Comparison of ENCODE assay signal across 10 mouse cellular contexts in the genomic region with DNA sequence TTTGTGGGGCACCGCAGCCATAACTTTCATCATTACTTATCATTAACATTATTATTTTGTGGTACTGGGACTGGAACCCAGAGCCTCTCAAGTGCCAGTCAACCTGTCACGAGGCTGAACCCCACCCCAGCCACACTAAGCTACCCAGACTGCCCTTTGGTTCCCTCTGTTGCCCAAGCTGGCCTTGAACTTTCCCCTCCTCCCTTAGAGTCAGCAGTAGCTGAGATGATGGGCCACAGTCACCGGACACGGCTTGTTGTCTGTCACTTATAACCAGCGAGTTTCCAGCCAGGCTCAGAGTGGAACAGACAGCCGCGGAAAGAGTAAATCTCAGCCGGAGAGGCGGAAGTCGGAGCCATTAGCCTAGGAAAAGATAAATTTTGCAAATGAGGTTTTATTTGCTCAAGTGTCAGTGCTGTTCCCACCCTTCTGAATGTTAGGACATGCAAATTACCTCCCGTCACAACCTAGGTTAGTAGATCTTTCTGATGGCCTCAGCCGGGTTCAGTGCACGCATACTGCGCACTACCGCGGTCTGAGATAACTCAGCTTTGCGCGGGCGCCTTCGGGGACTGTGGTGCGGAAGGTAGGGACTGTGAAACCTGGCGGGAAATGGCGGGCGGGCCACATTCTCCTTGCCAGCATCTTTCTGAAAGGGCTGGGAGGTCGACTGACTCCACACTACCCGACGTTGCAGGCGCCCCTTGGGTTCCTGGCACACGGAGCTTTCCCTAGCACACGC.
A peak's percentile ranks its signal among the peaks of the same experiment; 100 is the strongest.
DNase-seq lines count a peak whose midpoint lies in the region; ATAC-seq and TF ChIP-seq lines count a peak whose summit lies in the region.
"Had no signal": no experiment of that assay in that cellular context is flagged by ENCODE, and none has a peak within 500 bp of the region (broad histone marks: within the 10 kb centered on the region; RNA-seq: fewer than 3 reads in every experiment).

No protein-coding gene starts in this region.

- H3K4me2 ChIP-seq in lung, embryonic 14.5 days, result peak overlapping the region; percentile 59
- H3K4me2 ChIP-seq in forebrain, postnatal 0 days (ENCODE audit: low read depth), result peak overlapping the region; percentile 25
- peak overlapping the region; percentile 55 for H3K4me2 ChIP-seq in liver, embryonic 11.5 days
- peak overlapping the region; percentile 50 for H3K4me2 ChIP-seq in stomach, embryonic 15.5 days

- no peak overlapping the region for H3K9ac ChIP-seq in lung, embryonic 14.5 days
- no peak overlapping the region for H3K9ac ChIP-seq in forebrain, postnatal 0 days
- H3K9ac ChIP-seq in liver, embryonic 11.5 days (ENCODE audit: low read depth, low read length), result no peak overlapping the region
- H3K9ac ChIP-seq in stomach, embryonic 15.5 days, result no peak overlapping the region

- H3K9me3 ChIP-seq in lung, embryonic 14.5 days (ENCODE audit: low read depth, low read length), result peaks cover 5% of the 10 kb centered on the region; the same call in 1 of the 2 replicates
- H3K9me3 ChIP-seq in forebrain, postnatal 0 days (ENCODE audit: low read length), result no peaks in the 10 kb centered on the region
- peaks cover 9% of the 10 kb centered on the region; the same call in 1 of the 2 replicates for H3K9me3 ChIP-seq in liver, embryonic 11.5 days (ENCODE audit: control insufficient read depth, low read length)
- 0 out of 2 replicates have a peak, but pooled peaks cover 5% of the 10 kb centered on the region for H3K9me3 ChIP-seq in stomach, embryonic 15.5 days

- peak overlapping the region; percentile 27 for H3K4me3 ChIP-seq in lung, embryonic 14.5 days (ENCODE audit: low read depth, low read length)
- H3K4me3 ChIP-seq in forebrain, postnatal 0 days (ENCODE audit: low read depth, low read length), result 0 out of 2 replicates have a peak overlapping the region, but pooled peaks have one; percentile 13
- peak overlapping the region; percentile 28 for H3K4me3 ChIP-seq in liver, embryonic 11.5 days (ENCODE audit: low read depth, low read length)
- H3K4me3 ChIP-seq in stomach, embryonic 15.5 days (replicated peaks), result peak overlapping the region; percentile 31
- H3K4me3 ChIP-seq: left cerebral cortex, adult 2 months had no signal

- H3K27me3 ChIP-seq in lung, embryonic 14.5 days (ENCODE audit: insufficient read depth, low read length), result peaks cover 35% of the 10 kb centered on the region
- peaks cover 12% of the 10 kb centered on the region for H3K27me3 ChIP-seq in forebrain, postnatal 0 days (ENCODE audit: insufficient read depth, low read length)
- H3K27me3 ChIP-seq in liver, embryonic 11.5 days (replicated peaks; ENCODE audit: control insufficient read depth, insufficient read depth, low read length), result peaks cover 43% of the 10 kb centered on the region
- H3K27me3 ChIP-seq in stomach, embryonic 15.5 days (replicated peaks), result peaks cover 25% of the 10 kb centered on the region

- H3K4me1 ChIP-seq in lung, embryonic 14.5 days (ENCODE audit: insufficient read depth), result 0 out of 2 replicates have a peak, but pooled peaks cover 5% of the 10 kb centered on the region
- H3K4me1 ChIP-seq in forebrain, postnatal 0 days (ENCODE audit: insufficient read depth), result 0 out of 2 replicates have a peak, but pooled peaks cover 6% of the 10 kb centered on the region
- H3K4me1 ChIP-seq in liver, embryonic 11.5 days (replicated peaks; ENCODE audit: control insufficient read depth, insufficient read depth, low read length), result no peaks in the 10 kb centered on the region; the same call in 1 of the 2 replicates
- H3K4me1 ChIP-seq in stomach, embryonic 15.5 days, result peaks cover 9% of the 10 kb centered on the region

- peak; percentile 56 for DNase-seq in lung, embryonic 14.5 days
- no peak for DNase-seq in lung, postnatal 14 days
- no peak for DNase-seq in forebrain, postnatal 0 days
- no peak for DNase-seq in liver, embryonic 11.5 days (ENCODE audit: low spot score)
- no peak for DNase-seq in left cerebral cortex, postnatal 4 days
- DNase-seq in T-cell, adult 2 months (ENCODE audit: low spot score), result no peak
- DNase-seq: right cerebral cortex, adult 18-20 months had no signal

- no peak for TF ChIP-seq CTCF in lung, embryonic 14.5 days (IDR thresholded peaks at IDR 0.05; ENCODE audit: low read depth)
- no peak for TF ChIP-seq CTCF in forebrain, postnatal 0 days (IDR thresholded peaks at IDR 0.05; ENCODE audit: low read depth)

- WGBS in lung, embryonic 14.5 days, result 21% methylated on average over 30 of the region's 30 CpGs
- 39% methylated on average over 30 of the region's 30 CpGs for WGBS in forebrain, postnatal 0 days
- 21% methylated on average over 30 of the region's 30 CpGs for WGBS in liver, embryonic 11.5 days
- 23% methylated on average over 30 of the region's 30 CpGs for WGBS in stomach, embryonic 15.5 days

- intact Hi-C loops in left cerebral cortex, postnatal 4 days (cut with DNase I), result no loop called here

- H3K36me3 ChIP-seq in lung, embryonic 14.5 days (ENCODE audit: insufficient read depth), result no peaks in the 10 kb centered on the region
- no peaks in the 10 kb centered on the region for H3K36me3 ChIP-seq in forebrain, postnatal 0 days (ENCODE audit: insufficient read depth)
- no peaks in the 10 kb centered on the region for H3K36me3 ChIP-seq in liver, embryonic 11.5 days (ENCODE audit: control insufficient read depth, insufficient read depth, low read length)
- H3K36me3 ChIP-seq in stomach, embryonic 15.5 days, result no peaks in the 10 kb centered on the region

- no peak overlapping the region for H3K27ac ChIP-seq in lung, embryonic 14.5 days (ENCODE audit: low read depth)
- H3K27ac ChIP-seq in forebrain, postnatal 0 days (ENCODE audit: low read depth, low read length), result no peak overlapping the region
- no peak overlapping the region for H3K27ac ChIP-seq in liver, embryonic 11.5 days (ENCODE audit: low read depth, low read length)
- no peak overlapping the region for H3K27ac ChIP-seq in stomach, embryonic 15.5 days
- H3K27ac ChIP-seq: left cerebral cortex, adult 2 months had no signal

- ATAC-seq in lung, embryonic 14.5 days (ENCODE audit: insufficient read depth), result no peak; the same call in 1 of the 2 replicates
- no peak for ATAC-seq in forebrain, postnatal 0 days
- no peak; the same call in 1 of the 2 replicates for ATAC-seq in liver, embryonic 11.5 days (replicated peaks; ENCODE audit: low FRiP score)
- peak; percentile 27; the same call in 1 of the 2 replicates for ATAC-seq in stomach, embryonic 15.5 days (ENCODE audit: insufficient read depth, low FRiP score, low read depth)
- ATAC-seq in cerebellum, adult (ENCODE audit: insufficient number of reproducible peaks, low FRiP score, low TSS enrichment), result no peak
